Mouse (Mus musculus): ENCODE data around the gene Best3.

Best3 gene

GRCm38 (mm10) chr10:116986264-116987082 lies at the start of gene Best3:
Gene Best3, plus strand, starts transcription at chr10:116986314.
- DNase-seq (ENCODE audit: low spot score in 2 of 2), result no peak

GRCm38 (mm10) chr10:116943025-116943424 lies 43.1 kb upstream of the Best3 start:
- DNase-seq (ENCODE audit: low spot score in 2 of 2), result no peak

GRCm38 (mm10) chr10:116944144-116944543 lies 42.0 kb upstream of the Best3 start:
- DNase-seq (ENCODE audit: low spot score in 2 of 2), result no peak

GRCm38 (mm10) chr10:116944940-116945339 lies 41.2 kb upstream of the Best3 start:
- no peak for DNase-seq (ENCODE audit: low spot score in 2 of 2)

GRCm38 (mm10) chr10:116948414-116948813 lies 37.7 kb upstream of the Best3 start:
- no peak for DNase-seq (ENCODE audit: low spot score in 2 of 2)

GRCm38 (mm10) chr10:116949111-116950008 lies 36.8 kb upstream of the Best3 start:
- peak; percentile 15 to 18 for DNase-seq (ENCODE audit: low spot score in 2 of 2)

GRCm38 (mm10) chr10:116950009-116950769 lies 35.9 kb upstream of the Best3 start, which contains the start of gene Rab3ip:
Gene Rab3ip, minus strand, starts transcription at chr10:116950769.
- peak; percentile 83 to 88 for DNase-seq (ENCODE audit: low spot score in 2 of 2)

- DNase-seq (ENCODE audit: low spot score in 2 of 2), result no peak
These were observed 35.2 kb upstream of the Best3 start for GRCm38 (mm10) chr10:116950886-116951285.

- DNase-seq (ENCODE audit: low spot score in 2 of 2), result no peak
These were observed 30.9 kb upstream of the Best3 start for GRCm38 (mm10) chr10:116955191-116955590.

GRCm38 (mm10) chr10:116956483-116957158 lies 29.5 kb upstream of the Best3 start:
- DNase-seq (ENCODE audit: low spot score in 2 of 2), result no peak

- no peak for DNase-seq (ENCODE audit: low spot score in 2 of 2)
These were observed 28.1 kb upstream of the Best3 start for GRCm38 (mm10) chr10:116957867-116958551.

- DNase-seq (ENCODE audit: low spot score in 2 of 2), result no peak
These were observed 24.0 kb upstream of the Best3 start for GRCm38 (mm10) chr10:116962152-116962551.

GRCm38 (mm10) chr10:116962803-116963202 lies 23.3 kb upstream of the Best3 start:
- DNase-seq (ENCODE audit: low spot score in 2 of 2), result no peak

- no peak for DNase-seq (ENCODE audit: low spot score in 2 of 2)
These were observed 22.0 kb upstream of the Best3 start for GRCm38 (mm10) chr10:116964084-116964483.

- no peak for DNase-seq (ENCODE audit: low spot score in 2 of 2)
These were observed 21.5 kb upstream of the Best3 start for GRCm38 (mm10) chr10:116964571-116964970.

GRCm38 (mm10) chr10:116965297-116965696 lies 20.8 kb upstream of the Best3 start:
- no peak for DNase-seq (ENCODE audit: low spot score in 2 of 2)

- no peak for DNase-seq (ENCODE audit: low spot score in 2 of 2)
These were observed 20.0 kb upstream of the Best3 start for GRCm38 (mm10) chr10:116966065-116966464.

- no peak for DNase-seq (ENCODE audit: low spot score in 2 of 2)
These were observed 17.4 kb upstream of the Best3 start for GRCm38 (mm10) chr10:116968741-116969140.

- no peak for DNase-seq (ENCODE audit: low spot score in 2 of 2)
These were observed 13.6 kb upstream of the Best3 start, which contains the start of gene Gm10271 for GRCm38 (mm10) chr10:116972509-116972908. Gene Gm10271, minus strand, starts transcription at chr10:116972609.

- no peak for DNase-seq (ENCODE audit: low spot score in 2 of 2)
These were observed 8.7 kb upstream of the Best3 start for GRCm38 (mm10) chr10:116977455-116977854.
